ENCODE assay signal across 9 mouse cellular contexts in genomic region chr2:13785992-13786391, GRCm38 (mm10). TPM values are rescaled to one million over a fixed set of nuclear protein-coding genes. Genes with fewer than 3 reads are reported as not detected.
DNase-seq lines count a peak whose midpoint lies in the region; TF ChIP-seq lines count a peak whose summit lies in the region.
"Not testable (repeated sequence)": the region's sequence is repeated elsewhere in the genome, so short reads cannot be mapped to it uniquely, and the experiment has no call there.
"Had no signal": no experiment of that assay in that cellular context is flagged by ENCODE, and none has a peak within 500 bp of the region (broad histone marks: within the 10 kb centered on the region; RNA-seq: fewer than 3 reads in every experiment).

No protein-coding gene starts in this region.

- peaks cover 4 to 22% of the 10 kb centered on the region in 2 experiments for H3K36me3 ChIP-seq in CH12.LX (replicated peaks in 1 of 2; ENCODE audit: control insufficient read depth in 1 of 2, insufficient read depth in 1 of 2, low read length in 1 of 2)

- dilution Hi-C loops in CH12.LX (cut with MboI; ENCODE audit: extremely low pct_ligation_motif_present, extremely low pct_unique_long_range_greater_than_20kb, low sequenced_read_pairs) = not testable (repeated sequence)

- not testable (repeated sequence) for TF ChIP-seq CTCF in CH12.LX (conservative IDR thresholded peaks at IDR 0.05 in 1 of 2, IDR thresholded peaks at IDR 0.05 in 1 of 2; ENCODE audit: low read depth in 2 of 2, low read length in 2 of 2)

- H3K27me3 ChIP-seq in CH12.LX (replicated peaks) = not testable (repeated sequence)

- peak; percentile 24 for DNase-seq in A20 (ENCODE audit: low read depth, low spot score)
- DNase-seq in CH12.LX (ENCODE audit: extremely low read depth) = peak; percentile 85
- DNase-seq in brain, adult 2 months (ENCODE audit: low read depth, low spot score) = peak; percentile 18
- DNase-seq in heart, adult 11 months = peak; percentile 92
- DNase-seq in layer of hippocampus, adult 9-11 months = peak; percentile 82
- peak; percentile 49 to 59 for DNase-seq in monocyte, adult 2 months (ENCODE audit: low read depth in 1 of 2, low spot score in 2 of 2)
- peak; percentile 43 to 46 for DNase-seq in spleen, postnatal 36 days (ENCODE audit: low spot score in 2 of 2)

- H3K9ac ChIP-seq in CH12.LX (ENCODE audit: insufficient read depth, low read depth) = peak overlapping the region; percentile 76; the same call in 1 of the 2 replicates

- H3K4me3 ChIP-seq in CH12.LX (replicated peaks in 1 of 3; ENCODE audit: low read depth in 2 of 3, low read length in 2 of 3, poor library complexity in 1 of 3) = not testable (repeated sequence)

- H3K4me1 ChIP-seq in CH12.LX (ENCODE audit: control insufficient read depth in 1 of 2, insufficient read depth in 2 of 2) = peaks cover 18 to 67% of the 10 kb centered on the region in 2 experiments

- peak overlapping the region; percentile 29 for H3K27ac ChIP-seq in CH12.LX (ENCODE audit: insufficient read depth, low read depth)

- peak; percentile 76 for TF ChIP-seq EP300 in CH12.LX (IDR thresholded peaks at IDR 0.05; ENCODE audit: low read length)

- H3K79me2 ChIP-seq in CH12.LX (replicated peaks; ENCODE audit: control insufficient read depth, extremely low read depth, insufficient read depth, poor library complexity, severe bottlenecking) = peaks cover 39% of the 10 kb centered on the region

- TF ChIP-seq RAD21 in CH12.LX (IDR thresholded peaks at IDR 0.05; ENCODE audit: low read depth, low read length) = not testable (repeated sequence)

- H3K4me2 ChIP-seq in CH12.LX (ENCODE audit: insufficient read depth, low read depth, poor library complexity, severe bottlenecking) = peak overlapping the region; percentile 42; the same call in 1 of the 2 replicates

- peak; percentile 46 for TF ChIP-seq POLR2A in CH12.LX (IDR thresholded peaks at IDR 0.05; ENCODE audit: low read depth, low read length)

- not testable (repeated sequence) for H3K9me3 ChIP-seq in CH12.LX (replicated peaks; ENCODE audit: low read length)

- in situ Hi-C loops in CH12.LX (cut with MboI; ENCODE audit: low pct_ligation_motif_present, low pct_unique_long_range_greater_than_20kb, low sequenced_read_pairs) = loop anchor here (25.0 kb wide), 1 partner anchor 499 kb away; no protein-coding TSS in a partner anchor

TF ChIP-seq in CH12.LX, 34 proteins besides CTCF, POLR2A, EP300 and RAD21:
- TF ChIP-seq USF1 (IDR thresholded peaks at IDR 0.05; ENCODE audit: low read depth, low read length) = peak; percentile 70
- peak; percentile 83 for TF ChIP-seq ELF1 (IDR thresholded peaks at IDR 0.05; ENCODE audit: low read depth, low read length)
- peak; percentile 89 for TF ChIP-seq IRF4 (IDR thresholded peaks at IDR 0.05; ENCODE audit: low read depth, low read length)
- peak; percentile 69 for TF ChIP-seq MAX (IDR thresholded peaks at IDR 0.05; ENCODE audit: low read length)
- TF ChIP-seq ETS1 (conservative IDR thresholded peaks at IDR 0.05; ENCODE audit: low read depth, low read length) = peak; percentile 79
- peak; percentile 92 for TF ChIP-seq BHLHE40 (IDR thresholded peaks at IDR 0.05; ENCODE audit: low read depth, low read length)
- 0 out of 2 replicates have a peak, but pooled peaks have one; percentile 58 for TF ChIP-seq MAZ (IDR thresholded peaks at IDR 0.05; ENCODE audit: low read depth, low read length)
- TF ChIP-seq CHD2 (IDR thresholded peaks at IDR 0.05; ENCODE audit: low read length) = peak; percentile 15; the same call in 1 of the 2 replicates
- TF ChIP-seq TCF12 (IDR thresholded peaks at IDR 0.05; ENCODE audit: low read depth, low read length) = peak; percentile 72
- TF ChIP-seq MEF2A (IDR thresholded peaks at IDR 0.05; ENCODE audit: borderline replicate concordance, low read depth, low read length) = peak; percentile 80; the same call in 1 of the 2 replicates

RNA-seq across cellular contexts. Expression of gene St8sia6, which starts 7.9 kb away (rescaled TPM):
- 27.4 and 32.5 TPM in 2 replicates for total RNA-seq in CH12.LX (2012; rRNA removed)
- total RNA-seq in CH12.LX (2014; rRNA removed) = 43.7 and 46.4 TPM in 2 replicates
- 51.0 and 56.4 TPM in 2 replicates for polyA plus RNA-seq in CH12.LX (2012; ENCODE audit: insufficient read length, low read depth)
- total RNA-seq: MEL had no signal
- polyA plus RNA-seq: erythroblast, embryonic 14.5 days had no signal

Comparison
In these comparisons a context has a peak if more than half of its experiments do, and no peak if none do; other contexts are left out.
1. DNase-seq: peak in every context shown above with its lines; median percentile 92 in heart, adult 11 months; 85 in CH12.LX; 82 in layer of hippocampus, adult 9-11 months; 54 in monocyte, adult 2 months; 44 in spleen, postnatal 36 days; 24 in A20; 18 in brain, adult 2 months.